Comparison of ENCODE assay signal across 14 mouse cellular contexts in genomic region chr9:54950162-54950561, GRCm38 (mm10). TPM values are rescaled to one million over a fixed set of nuclear protein-coding genes. Genes with fewer than 3 reads are reported as not detected.
DNase-seq lines count a peak whose midpoint lies in the region; ATAC-seq and TF ChIP-seq lines count a peak whose summit lies in the region.
"Not testable (repeated sequence)": the region's sequence is repeated elsewhere in the genome, so short reads cannot be mapped to it uniquely, and the experiment has no call there.
"Had no signal": no experiment of that assay in that cellular context is flagged by ENCODE, and none has a peak within 500 bp of the region (broad histone marks: within the 10 kb centered on the region; RNA-seq: fewer than 3 reads in every experiment).

No protein-coding gene starts in this region.

- TF ChIP-seq RAD21 in CH12.LX (IDR thresholded peaks at IDR 0.05; ENCODE audit: low read depth, low read length): not testable (repeated sequence)

- H3K4me1 ChIP-seq in CH12.LX (ENCODE audit: control insufficient read depth in 1 of 2, insufficient read depth in 2 of 2): peaks cover 3 to 33% of the 10 kb centered on the region in 2 experiments; a peak in 3 of 4 replicates
- H3K4me1 ChIP-seq in embryonic facial prominence, embryonic 11.5 days (ENCODE audit: control insufficient read depth, insufficient read depth, low read length); forebrain, postnatal 0 days (ENCODE audit: insufficient read depth); stomach, embryonic 15.5 days: not testable (repeated sequence)
- peaks cover 30% of the 10 kb centered on the region for H3K4me1 ChIP-seq in hindbrain, embryonic 13.5 days (replicated peaks)
- H3K4me1 ChIP-seq in liver, embryonic 16.5 days (ENCODE audit: control insufficient read depth, low read depth, low read length): peaks cover 23% of the 10 kb centered on the region
- H3K4me1 ChIP-seq in midbrain, embryonic 15.5 days: peaks cover 29% of the 10 kb centered on the region

- DNase-seq in CH12.LX (ENCODE audit: extremely low read depth); embryonic facial prominence, embryonic 11.5 days (ENCODE audit: low spot score); forebrain, postnatal 0 days; layer of hippocampus, adult 2 months (ENCODE audit: low spot score in 2 of 2): not testable (repeated sequence)

- dilution Hi-C loops in CH12.LX (cut with MboI; ENCODE audit: extremely low pct_ligation_motif_present, extremely low pct_unique_long_range_greater_than_20kb, low sequenced_read_pairs): not testable (repeated sequence)

- in situ Hi-C loops in CH12.LX (cut with MboI; ENCODE audit: low pct_ligation_motif_present, low pct_unique_long_range_greater_than_20kb, low sequenced_read_pairs): not testable (repeated sequence)

- H3K9ac ChIP-seq in CH12.LX (ENCODE audit: insufficient read depth, low read depth); stomach, embryonic 15.5 days: not testable (repeated sequence)
- 0 out of 2 replicates have a peak overlapping the region, but pooled peaks have one; percentile 40 for H3K9ac ChIP-seq in embryonic facial prominence, embryonic 11.5 days (replicated peaks; ENCODE audit: low read length)
- H3K9ac ChIP-seq in forebrain, postnatal 0 days: peak overlapping the region; percentile 86
- H3K9ac ChIP-seq in hindbrain, embryonic 13.5 days: peak overlapping the region; percentile 63
- peak overlapping the region; percentile 0; the same call in 1 of the 2 replicates for H3K9ac ChIP-seq in liver, embryonic 16.5 days (ENCODE audit: low read depth, low read length)
- H3K9ac ChIP-seq in midbrain, embryonic 15.5 days: peak overlapping the region; percentile 42

- peaks cover 15% of the 10 kb centered on the region for H3K79me2 ChIP-seq in CH12.LX (replicated peaks; ENCODE audit: control insufficient read depth, extremely low read depth, insufficient read depth, poor library complexity, severe bottlenecking)

- peak overlapping the region; percentile 37 to 82 (median 57) for H3K4me3 ChIP-seq in CH12.LX (replicated peaks in 1 of 3; ENCODE audit: low read depth in 2 of 3, low read length in 2 of 3, poor library complexity in 1 of 3)
- H3K4me3 ChIP-seq in embryonic facial prominence, embryonic 11.5 days (ENCODE audit: low read depth, low read length): peak overlapping the region; percentile 87
- peak overlapping the region; percentile 88 for H3K4me3 ChIP-seq in forebrain, postnatal 0 days (ENCODE audit: low read depth, low read length)
- peak overlapping the region; percentile 87 for H3K4me3 ChIP-seq in hindbrain, embryonic 13.5 days
- H3K4me3 ChIP-seq in layer of hippocampus, adult 2 months: peak overlapping the region; percentile 83
- H3K4me3 ChIP-seq in liver, embryonic 16.5 days (ENCODE audit: low read depth, low read length): peak overlapping the region; percentile 85
- peak overlapping the region; percentile 62 for H3K4me3 ChIP-seq in midbrain, embryonic 15.5 days
- H3K4me3 ChIP-seq in stomach, embryonic 15.5 days (replicated peaks): peak overlapping the region; percentile 77

- peaks cover 18 to 29% of the 10 kb centered on the region in 2 experiments for H3K36me3 ChIP-seq in CH12.LX (replicated peaks in 1 of 2; ENCODE audit: control insufficient read depth in 1 of 2, insufficient read depth in 1 of 2, low read length in 1 of 2)
- H3K36me3 ChIP-seq in embryonic facial prominence, embryonic 11.5 days (replicated peaks; ENCODE audit: control insufficient read depth, insufficient read depth, low read depth, low read length); midbrain, embryonic 15.5 days (replicated peaks): not testable (repeated sequence)
- H3K36me3 ChIP-seq in forebrain, postnatal 0 days (ENCODE audit: insufficient read depth): peaks cover 23% of the 10 kb centered on the region
- peaks cover 24% of the 10 kb centered on the region for H3K36me3 ChIP-seq in hindbrain, embryonic 13.5 days
- peaks cover 12% of the 10 kb centered on the region for H3K36me3 ChIP-seq in liver, embryonic 16.5 days (ENCODE audit: control insufficient read depth, insufficient read depth)
- peaks cover 14% of the 10 kb centered on the region for H3K36me3 ChIP-seq in stomach, embryonic 15.5 days

- not testable (repeated sequence) for TF ChIP-seq CTCF in CH12.LX (conservative IDR thresholded peaks at IDR 0.05 in 1 of 2, IDR thresholded peaks at IDR 0.05 in 1 of 2; ENCODE audit: low read depth in 2 of 2, low read length in 2 of 2); forebrain, postnatal 0 days (IDR thresholded peaks at IDR 0.05; ENCODE audit: low read depth); layer of hippocampus, adult 2 months (conservative IDR thresholded peaks at IDR 0.05)

- not testable (repeated sequence) for H3K27ac ChIP-seq in CH12.LX (ENCODE audit: insufficient read depth, low read depth)
- 0 out of 2 replicates have a peak overlapping the region, but pooled peaks have one; percentile 78 for H3K27ac ChIP-seq in embryonic facial prominence, embryonic 11.5 days (replicated peaks; ENCODE audit: low read depth, low read length)
- peak overlapping the region; percentile 93 for H3K27ac ChIP-seq in forebrain, postnatal 0 days (ENCODE audit: low read depth, low read length)
- peak overlapping the region; percentile 96 for H3K27ac ChIP-seq in hindbrain, embryonic 13.5 days
- H3K27ac ChIP-seq in layer of hippocampus, adult 2 months: peak overlapping the region; percentile 95
- H3K27ac ChIP-seq in liver, embryonic 16.5 days (ENCODE audit: low read length): peak overlapping the region; percentile 46; the same call in 1 of the 2 replicates
- peak overlapping the region; percentile 87 for H3K27ac ChIP-seq in midbrain, embryonic 15.5 days
- peak overlapping the region; percentile 93 for H3K27ac ChIP-seq in stomach, embryonic 15.5 days

- H3K9me3 ChIP-seq in CH12.LX (replicated peaks; ENCODE audit: low read length); embryonic facial prominence, embryonic 11.5 days (replicated peaks; ENCODE audit: control insufficient read depth, low read length); forebrain, postnatal 0 days (ENCODE audit: low read length); hindbrain, embryonic 13.5 days; liver, embryonic 16.5 days (replicated peaks; ENCODE audit: control insufficient read depth, low read length); midbrain, embryonic 15.5 days; stomach, embryonic 15.5 days: not testable (repeated sequence)

- not testable (repeated sequence) for TF ChIP-seq POLR2A in CH12.LX (IDR thresholded peaks at IDR 0.05; ENCODE audit: low read depth, low read length)

- 0 out of 2 replicates have a peak, but pooled peaks have one; percentile 30 for TF ChIP-seq EP300 in CH12.LX (IDR thresholded peaks at IDR 0.05; ENCODE audit: low read length)

- H3K27me3 ChIP-seq in CH12.LX (replicated peaks); embryonic facial prominence, embryonic 11.5 days (ENCODE audit: control insufficient read depth, insufficient read depth, low read length); forebrain, postnatal 0 days (ENCODE audit: insufficient read depth, low read length); hindbrain, embryonic 13.5 days; liver, embryonic 16.5 days (ENCODE audit: control insufficient read depth, insufficient read depth, low read depth, low read length); midbrain, embryonic 15.5 days (replicated peaks); stomach, embryonic 15.5 days (replicated peaks): not testable (repeated sequence)

- WGBS in embryonic facial prominence, embryonic 11.5 days: 51% methylated on average over 8 of the region's 8 CpGs
- 45% methylated on average over 8 of the region's 8 CpGs for WGBS in forebrain, postnatal 0 days
- 45% methylated on average over 8 of the region's 8 CpGs for WGBS in hindbrain, embryonic 13.5 days
- WGBS in liver, embryonic 16.5 days (ENCODE audit: insufficient replicate concordance): 27% methylated on average over 8 of the region's 8 CpGs
- 53% methylated on average over 8 of the region's 8 CpGs for WGBS in midbrain, embryonic 15.5 days
- WGBS in stomach, embryonic 15.5 days: 39% methylated on average over 8 of the region's 8 CpGs

- ATAC-seq in embryonic facial prominence, embryonic 11.5 days (replicated peaks; ENCODE audit: insufficient number of reproducible peaks, low FRiP score, low TSS enrichment, low read depth); liver, embryonic 16.5 days (ENCODE audit: low read depth); stomach, embryonic 15.5 days (ENCODE audit: insufficient read depth, low FRiP score, low read depth): not testable (repeated sequence)
- peak; percentile 10; the same call in 1 of the 2 replicates for ATAC-seq in forebrain, postnatal 0 days
- 0 out of 2 replicates have a peak, but pooled peaks have one; percentile 47 for ATAC-seq in hindbrain, embryonic 13.5 days (ENCODE audit: low FRiP score)
- peak; percentile 65 for ATAC-seq in midbrain, embryonic 15.5 days (replicated peaks)

- H3K4me2 ChIP-seq in CH12.LX (ENCODE audit: insufficient read depth, low read depth, poor library complexity, severe bottlenecking): peak overlapping the region; percentile 66; the same call in 1 of the 2 replicates
- H3K4me2 ChIP-seq in embryonic facial prominence, embryonic 11.5 days (ENCODE audit: low read depth, low read length): peak overlapping the region; percentile 72
- H3K4me2 ChIP-seq in forebrain, postnatal 0 days (ENCODE audit: low read depth): peak overlapping the region; percentile 66
- peak overlapping the region; percentile 74 for H3K4me2 ChIP-seq in hindbrain, embryonic 13.5 days
- H3K4me2 ChIP-seq in liver, embryonic 16.5 days (ENCODE audit: low read depth, low read length): peak overlapping the region; percentile 71
- peak overlapping the region; percentile 64 for H3K4me2 ChIP-seq in midbrain, embryonic 15.5 days
- H3K4me2 ChIP-seq in stomach, embryonic 15.5 days: peak overlapping the region; percentile 67

RNA-seq across cellular contexts. Expression of gene Psma4, which starts 0.4 kb away (rescaled TPM):
- 264 and 359 TPM in 2 replicates for total RNA-seq in CH12.LX (2012; rRNA removed)
- total RNA-seq in CH12.LX (2014; rRNA removed): 662 and 708 TPM in 2 replicates
- 407 and 523 TPM in 2 replicates for polyA plus RNA-seq in CH12.LX (2012; ENCODE audit: insufficient read length, low read depth)
- polyA plus RNA-seq in embryonic facial prominence, embryonic 11.5 days (2014; fragmentation: Nextera tagmentation; extraction: Ambion mirVana): 353 and 372 TPM in 2 replicates
- total RNA-seq in forebrain, postnatal 0 days (2014; rRNA removed): 424 and 505 TPM in 2 replicates
- polyA plus RNA-seq in forebrain, postnatal 0 days (2015; fragmentation: Nextera tagmentation; extraction: Ambion mirVana): 289 and 317 TPM in 2 replicates
- polyA plus RNA-seq in hindbrain, embryonic 13.5 days (2015; fragmentation: Nextera tagmentation; extraction: Ambion mirVana): 282 TPM in 2 replicates
- total RNA-seq in layer of hippocampus, adult 2 months (2021): 100 to 1,000 TPM; 127 to 136 TPM
- polyA plus RNA-seq in liver, embryonic 16.5 days (2015; fragmentation: Nextera tagmentation; extraction: Ambion mirVana): 117 and 128 TPM in 2 replicates
- polyA plus RNA-seq in midbrain, embryonic 15.5 days (2015; fragmentation: Nextera tagmentation; extraction: Ambion mirVana): 247 and 251 TPM in 2 replicates
- 286 and 294 TPM in 2 replicates for polyA plus RNA-seq in stomach, embryonic 15.5 days (2015; fragmentation: Nextera tagmentation; extraction: Ambion mirVana)

RNA-seq across cellular contexts. Expression of gene AY074887, which starts 0.6 kb away (rescaled TPM):
- total RNA-seq in CH12.LX (2012; rRNA removed): 0.25 TPM in 1 of 2 replicates, not detected in the other
- 0.47 TPM in 1 of 2 replicates, not detected in the other for total RNA-seq in CH12.LX (2014; rRNA removed)
- polyA plus RNA-seq in CH12.LX (2012; ENCODE audit: insufficient read length, low read depth): 0.44 TPM in 1 of 2 replicates, not detected in the other
- polyA plus RNA-seq in embryonic facial prominence, embryonic 11.5 days (2014; fragmentation: Nextera tagmentation; extraction: Ambion mirVana): 1.1 and 1.6 TPM in 2 replicates
- not detected in 2 replicates for total RNA-seq in forebrain, postnatal 0 days (2014; rRNA removed)
- 0.52 and 0.76 TPM in 2 replicates for polyA plus RNA-seq in forebrain, postnatal 0 days (2015; fragmentation: Nextera tagmentation; extraction: Ambion mirVana)
- 0.91 and 1.1 TPM in 2 replicates for polyA plus RNA-seq in hindbrain, embryonic 13.5 days (2015; fragmentation: Nextera tagmentation; extraction: Ambion mirVana)
- not detected for total RNA-seq in layer of hippocampus, adult 2 months (2021)
- polyA plus RNA-seq in liver, embryonic 16.5 days (2015; fragmentation: Nextera tagmentation; extraction: Ambion mirVana): 0.31 TPM in 1 of 2 replicates, not detected in the other
- 1.0 and 1.1 TPM in 2 replicates for polyA plus RNA-seq in midbrain, embryonic 15.5 days (2015; fragmentation: Nextera tagmentation; extraction: Ambion mirVana)
- polyA plus RNA-seq in stomach, embryonic 15.5 days (2015; fragmentation: Nextera tagmentation; extraction: Ambion mirVana): 0.48 and 0.77 TPM in 2 replicates
- total RNA-seq: adrenal gland, postnatal 25 days; gastrocnemius, postnatal 14 days; heart, postnatal 4 days; left cerebral cortex, postnatal 10 days; megakaryocyte, adult 5-6 weeks had no signal
- polyA plus RNA-seq: large intestine, adult 2 months had no signal

RNA-seq across cellular contexts. Expression of gene Chrna5, which starts 30.5 kb away (rescaled TPM):
- total RNA-seq in CH12.LX (2012; rRNA removed) (not detected in 2 replicates), CH12.LX (2014; rRNA removed) (not detected in 2 replicates)
- not detected in 2 replicates for polyA plus RNA-seq in CH12.LX (2012; ENCODE audit: insufficient read length, low read depth)
- 1.2 and 2.7 TPM in 2 replicates for polyA plus RNA-seq in embryonic facial prominence, embryonic 11.5 days (2014; fragmentation: Nextera tagmentation; extraction: Ambion mirVana)
- total RNA-seq in forebrain, postnatal 0 days (2014; rRNA removed): 2.0 and 3.2 TPM in 2 replicates
- 2.6 TPM in 2 replicates for polyA plus RNA-seq in forebrain, postnatal 0 days (2015; fragmentation: Nextera tagmentation; extraction: Ambion mirVana)
- 4.7 and 6.7 TPM in 2 replicates for polyA plus RNA-seq in hindbrain, embryonic 13.5 days (2015; fragmentation: Nextera tagmentation; extraction: Ambion mirVana)
- 1 to 10 TPM; 7.4 to 7.8 TPM for total RNA-seq in layer of hippocampus, adult 2 months (2021)
- not detected in 2 replicates for polyA plus RNA-seq in liver, embryonic 16.5 days (2015; fragmentation: Nextera tagmentation; extraction: Ambion mirVana)
- polyA plus RNA-seq in midbrain, embryonic 15.5 days (2015; fragmentation: Nextera tagmentation; extraction: Ambion mirVana): 3.0 and 3.7 TPM in 2 replicates
- 2.7 and 3.0 TPM in 2 replicates for polyA plus RNA-seq in stomach, embryonic 15.5 days (2015; fragmentation: Nextera tagmentation; extraction: Ambion mirVana)
- total RNA-seq: heart, postnatal 4 days; megakaryocyte, adult 5-6 weeks had no signal

RNA-seq across cellular contexts. Expression of gene Hykk, which starts 33.1 kb away (rescaled TPM):
- total RNA-seq in CH12.LX (2012; rRNA removed) (0.17 and 0.29 TPM in 2 replicates), CH12.LX (2014; rRNA removed) (0.15 and 0.22 TPM in 2 replicates)
- polyA plus RNA-seq in CH12.LX (2012; ENCODE audit: insufficient read length, low read depth): 0.19 and 0.23 TPM in 2 replicates
- polyA plus RNA-seq in embryonic facial prominence, embryonic 11.5 days (2014; fragmentation: Nextera tagmentation; extraction: Ambion mirVana): 5.8 and 6.1 TPM in 2 replicates
- total RNA-seq in forebrain, postnatal 0 days (2014; rRNA removed): 0.92 and 1.3 TPM in 2 replicates
- 0.54 and 1.2 TPM in 2 replicates for polyA plus RNA-seq in forebrain, postnatal 0 days (2015; fragmentation: Nextera tagmentation; extraction: Ambion mirVana)
- polyA plus RNA-seq in hindbrain, embryonic 13.5 days (2015; fragmentation: Nextera tagmentation; extraction: Ambion mirVana): 3.1 and 3.2 TPM in 2 replicates
- 1 to 10 TPM; 3.0 to 3.1 TPM for total RNA-seq in layer of hippocampus, adult 2 months (2021)
- 3.3 and 4.5 TPM in 2 replicates for polyA plus RNA-seq in liver, embryonic 16.5 days (2015; fragmentation: Nextera tagmentation; extraction: Ambion mirVana)
- polyA plus RNA-seq in midbrain, embryonic 15.5 days (2015; fragmentation: Nextera tagmentation; extraction: Ambion mirVana): 2.0 and 2.2 TPM in 2 replicates
- polyA plus RNA-seq in stomach, embryonic 15.5 days (2015; fragmentation: Nextera tagmentation; extraction: Ambion mirVana): 3.7 and 3.8 TPM in 2 replicates
